Mouse (Mus musculus): Measurements from ENCODE around the gene Nr6a1.
A peak's percentile ranks its signal among the peaks of the same experiment; 100 is the strongest.

Nr6a1 gene

GRCm38 (mm10) chr2:38713596-38713995 lies 213.9 kb downstream of the Nr6a1 start:
- no peak for DNase-seq (ENCODE audit: low spot score in 2 of 2)

GRCm38 (mm10) chr2:38712769-38713125 lies 214.7 kb downstream of the Nr6a1 start:
- DNase-seq (ENCODE audit: low spot score in 2 of 2), result no peak

- no peak for DNase-seq (ENCODE audit: low spot score in 2 of 2)
These were observed 215.3 kb downstream of the Nr6a1 start for GRCm38 (mm10) chr2:38712076-38712768.

GRCm38 (mm10) chr2:38711421-38711861 lies 216.0 kb downstream of the Nr6a1 start:
- no peak for DNase-seq (ENCODE audit: low spot score in 2 of 2)

GRCm38 (mm10) chr2:38710304-38711241 lies 216.9 kb downstream of the Nr6a1 start:
- peak in 1 of 2 experiments; percentile 16 for DNase-seq (ENCODE audit: low spot score in 2 of 2)

GRCm38 (mm10) chr2:38708907-38709688 lies 218.4 kb downstream of the Nr6a1 start:
- DNase-seq (ENCODE audit: low spot score in 2 of 2), result no peak

GRCm38 (mm10) chr2:38706661-38707060 lies 220.8 kb downstream of the Nr6a1 start:
- DNase-seq (ENCODE audit: low spot score in 2 of 2), result no peak

GRCm38 (mm10) chr2:38705036-38705435 lies 222.5 kb downstream of the Nr6a1 start:
- DNase-seq (ENCODE audit: low spot score in 2 of 2), result no peak

GRCm38 (mm10) chr2:38704336-38704735 lies 223.2 kb downstream of the Nr6a1 start:
- no peak for DNase-seq (ENCODE audit: low spot score in 2 of 2)

- no peak for DNase-seq (ENCODE audit: low spot score in 2 of 2)
These were observed 227.3 kb downstream of the Nr6a1 start for GRCm38 (mm10) chr2:38700177-38700576.

- DNase-seq (ENCODE audit: low spot score in 2 of 2), result no peak
These were observed 228.9 kb downstream of the Nr6a1 start for GRCm38 (mm10) chr2:38698623-38699022.

GRCm38 (mm10) chr2:38697128-38698120 lies 230.1 kb downstream of the Nr6a1 start:
- DNase-seq (ENCODE audit: low spot score in 2 of 2), result no peak

- DNase-seq (ENCODE audit: low spot score in 2 of 2), result no peak
These were observed 231.7 kb downstream of the Nr6a1 start for GRCm38 (mm10) chr2:38695770-38696169.

GRCm38 (mm10) chr2:38691542-38691941 lies 235.9 kb downstream of the Nr6a1 start:
- peak in 1 of 2 experiments; percentile 36 for DNase-seq (ENCODE audit: low spot score in 2 of 2)

GRCm38 (mm10) chr2:38689881-38690280 lies 237.6 kb downstream of the Nr6a1 start:
- no peak for DNase-seq (ENCODE audit: low spot score in 2 of 2)

- DNase-seq (ENCODE audit: low spot score in 2 of 2), result peak in 1 of 2 experiments; percentile 30
These were observed 238.5 kb downstream of the Nr6a1 start for GRCm38 (mm10) chr2:38688791-38689520.

GRCm38 (mm10) chr2:38685746-38686145 lies 241.7 kb downstream of the Nr6a1 start:
- DNase-seq (ENCODE audit: low spot score in 2 of 2), result no peak

GRCm38 (mm10) chr2:38683083-38683482 lies 244.4 kb downstream of the Nr6a1 start:
- DNase-seq (ENCODE audit: low spot score in 2 of 2), result no peak

GRCm38 (mm10) chr2:38682209-38682608 lies 245.3 kb downstream of the Nr6a1 start:
- no peak for DNase-seq (ENCODE audit: low spot score in 2 of 2)

- no peak for DNase-seq (ENCODE audit: low spot score in 2 of 2)
These were observed 248.5 kb downstream of the Nr6a1 start for GRCm38 (mm10) chr2:38678947-38679346.

Measured in left cerebral cortex, adult 9 months (tissue).